Mouse (Mus musculus) myocyte (in vitro differentiated cells): Measurements from ENCODE around the gene Dll4.

Experiments used
- CEBPB ChIP-seq: IDR thresholded peaks from 2 replicates; pipeline ENCODE4 v1.6.1; 2011; ENCODE audit warnings: mild to moderate bottlenecking, moderate library complexity; ENCODE audit not compliant: poor library complexity, insufficient read depth, severe bottlenecking
- E2F4 ChIP-seq: IDR thresholded peaks from one replicate; pipeline ENCODE4 v1.6.1; 2011; ENCODE audit warnings: mild to moderate bottlenecking, control low read depth, moderate library complexity; ENCODE audit not compliant: insufficient read depth
- MAX ChIP-seq: IDR thresholded peaks from one replicate; pipeline ENCODE4 v1.6.1; 2011; ENCODE audit warnings: low read depth, mild to moderate bottlenecking, control low read depth
- MYOD1 ChIP-seq, 3 experiments: IDR thresholded peaks; one replicate each; pipeline ENCODE4 v1.6.1; 2011; ENCODE audit warnings: control low read depth in 2 of 3, low read depth in 2 of 3, mild to moderate bottlenecking in 2 of 3, moderate library complexity in 1 of 3; ENCODE audit not compliant: insufficient read length in 2 of 3, control insufficient read depth in 1 of 3
- MYOG ChIP-seq, 3 experiments: IDR thresholded peaks; one replicate each; pipeline ENCODE4 v1.6.1; 2011; ENCODE audit warnings: control low read depth in 2 of 3, low read depth in 2 of 3, mild to moderate bottlenecking in 2 of 3; ENCODE audit not compliant: insufficient read length in 2 of 3, control insufficient read depth in 1 of 3, insufficient read depth in 1 of 3
- POLR2A ChIP-seq: IDR thresholded peaks from one replicate; pipeline ENCODE4 v1.6.1; 2011; ENCODE audit warnings: low read depth, mild to moderate bottlenecking, control low read depth, moderate library complexity; ENCODE audit not compliant: insufficient read length
- SRF ChIP-seq: IDR thresholded peaks from one replicate; pipeline ENCODE4 v1.6.1; 2011; ENCODE audit warnings: low read depth; ENCODE audit not compliant: control insufficient read depth, insufficient read length
- TCF12 ChIP-seq: IDR thresholded peaks from one replicate; pipeline ENCODE4 v1.6.1; 2011; ENCODE audit warnings: mild to moderate bottlenecking, control low read depth; ENCODE audit not compliant: poor library complexity, insufficient read depth, severe bottlenecking
- TCF3 ChIP-seq: IDR thresholded peaks from one replicate; pipeline ENCODE4 v1.6.1; 2011; ENCODE audit warnings: low read depth, control low read depth; ENCODE audit not compliant: insufficient read length

GRCm38 (mm10) chr2:119370116-119370515, 44.5 kb downstream of the Dll4 start:
- TF ChIP-seq POLR2A = no peak
- no peak for TF ChIP-seq MAX
- TF ChIP-seq TCF12 = no peak
- TF ChIP-seq E2F4 = no peak
- no peak for TF ChIP-seq MYOD1 (IDR thresholded peaks at IDR 0.05; ENCODE audit: control insufficient read depth in 1 of 3, insufficient read length in 2 of 3, low read depth in 2 of 3)
- no peak for TF ChIP-seq CEBPB
- TF ChIP-seq SRF = no peak
- no peak for TF ChIP-seq TCF3
- TF ChIP-seq MYOG (IDR thresholded peaks at IDR 0.05; ENCODE audit: control insufficient read depth in 1 of 3, insufficient read depth in 1 of 3, insufficient read length in 2 of 3, low read depth in 2 of 3) = no peak
